Mouse (Mus musculus) lung, embryonic 15.5 days (tissue): Measurements from ENCODE around the gene Ppp1r16b. TPM values are rescaled to one million over a fixed set of nuclear protein-coding genes. Genes with fewer than 3 reads are reported as not detected.

ENCODE experiments used
- ATAC-seq: fragments of 200-750 bp; cut with Nextera tagmentation; 2 replicates; pipeline ENCODE4 v1.8.0; 2017; ENCODE audit warnings: moderate number of reproducible peaks, borderline replicate concordance; ENCODE audit not compliant: low FRiP score, low TSS enrichment; ENCODE audit errors: extremely low read depth
- H3K27ac ChIP-seq: fragments of 300-500 bp; sonication (generic); 2 replicates; pipeline ENCODE4 v1.5.1; 2015; ENCODE audit warnings: moderate library complexity, mild to moderate bottlenecking, inconsistent platforms
- H3K27me3 ChIP-seq: fragments of 300-500 bp; sonication (generic); 2 replicates; pipeline ENCODE4 v1.6.1; 2015; ENCODE audit warnings: inconsistent platforms
- H3K36me3 ChIP-seq: fragments of 300-500 bp; sonication (generic); 2 replicates; pipeline ENCODE4 v1.6.1; 2015; ENCODE audit warnings: inconsistent platforms
- H3K4me1 ChIP-seq: fragments of 300-500 bp; sonication (generic); 2 replicates; pipeline ENCODE4 v1.6.1; 2015; ENCODE audit warnings: inconsistent platforms
- H3K4me2 ChIP-seq: fragments of 300-500 bp; sonication (generic); 2 replicates; pipeline ENCODE4 v1.6.1; 2015; ENCODE audit warnings: inconsistent platforms, mild to moderate bottlenecking, moderate library complexity
- H3K4me3 ChIP-seq: fragments of 300-500 bp; sonication (generic); 2 replicates; pipeline ENCODE4 v1.5.1; 2015; ENCODE audit warnings: mild to moderate bottlenecking, inconsistent platforms
- H3K9ac ChIP-seq: fragments of 300-500 bp; sonication (generic); 2 replicates; pipeline ENCODE4 v1.6.1; 2015; ENCODE audit warnings: inconsistent platforms
- H3K9me3 ChIP-seq: fragments of 300-500 bp; sonication (generic); 2 replicates; pipeline ENCODE4 v1.6.1; 2016; ENCODE audit warnings: inconsistent platforms
- WGBS: fragments of 180-500 bp; shearing (Covaris S2); methylation state at CpG from one replicate; pipeline ENCODE4 v1.1.7; 2015; 5-methylcytosine and 5-hydroxymethylcytosine counted together
- polyA plus RNA-seq: library from polyadenylated mRNA; unstranded; fragments of >200 nt; fragmentation: Nextera tagmentation; extraction: Ambion mirVana; gene quantifications from 2 replicates; pipeline ENCODE4 v1.2.1, GENCODE M21; 2015

Ppp1r16b gene
- polyA plus RNA-seq, 1 experiment from 2014 or later: 20.2 TPM

DNA sequence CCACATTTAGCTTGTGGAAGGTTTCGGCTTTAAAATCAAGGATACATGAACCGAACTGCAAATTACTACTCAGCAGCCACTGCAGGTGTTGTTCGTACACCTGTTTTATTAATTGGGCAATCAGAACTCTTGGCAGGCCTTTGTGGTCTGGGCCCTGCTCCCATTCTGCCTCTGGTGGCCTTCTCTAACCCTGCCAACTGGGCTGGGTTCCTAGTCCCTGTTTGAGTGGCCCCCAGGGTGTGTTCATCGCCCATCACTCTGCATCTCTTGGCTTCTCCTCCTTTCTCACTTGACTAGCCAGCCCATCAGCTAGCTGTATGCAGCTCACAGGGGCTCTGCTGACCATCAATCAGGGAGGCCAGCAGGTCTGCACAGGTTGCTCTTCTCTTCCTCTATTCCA is 111.5 kb downstream of the Ppp1r16b start:
- Histone ChIP-seq H3K4me1 (peaks cover 58% of the 10 kb centered on the region), H3K27ac (peak overlapping the region; percentile 55; the same call in 1 of the 2 replicates), H3K27me3 (no peaks in the 10 kb centered on the region), H3K4me3 (no peak overlapping the region), H3K9me3 (no peaks in the 10 kb centered on the region), H3K9ac (no peak overlapping the region), H3K36me3 (peaks cover 29% of the 10 kb centered on the region), H3K4me2 (no peak overlapping the region)
- 76% methylated on average over 4 of the region's 4 CpGs for WGBS
- ATAC-seq: no peak

DNA sequence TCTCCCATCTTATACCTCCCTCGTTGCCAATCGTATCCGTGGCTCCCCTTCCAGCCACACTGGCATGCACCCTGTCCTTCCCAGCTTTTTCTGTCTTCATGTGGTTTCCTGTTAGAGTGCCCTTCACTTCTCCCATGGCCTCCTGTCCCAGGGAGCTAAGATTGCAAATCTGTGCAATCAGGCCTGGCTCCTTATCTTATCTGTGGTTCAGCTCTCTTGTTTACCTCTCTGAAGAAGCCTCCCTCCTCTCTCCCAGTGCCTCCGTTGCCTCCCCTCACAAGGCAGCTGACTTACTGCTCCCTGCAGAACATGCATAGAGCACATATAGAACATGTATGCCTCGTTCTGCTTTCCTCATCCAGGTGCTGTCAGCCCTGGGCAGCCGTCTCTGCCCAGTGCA is 112.3 kb downstream of the Ppp1r16b start:
- no peaks in the 10 kb centered on the region for H3K9me3 ChIP-seq
- ATAC-seq: no peak
- H3K4me3 ChIP-seq: no peak overlapping the region
- no peak overlapping the region; the same call in 1 of the 2 replicates for H3K9ac ChIP-seq
- no peak overlapping the region for H3K4me2 ChIP-seq
- peak overlapping the region; percentile 55 for H3K27ac ChIP-seq
- H3K36me3 ChIP-seq: peaks cover 33% of the 10 kb centered on the region
- H3K27me3 ChIP-seq: no peaks in the 10 kb centered on the region
- peaks cover 51% of the 10 kb centered on the region for H3K4me1 ChIP-seq
- WGBS: 16% methylated on average over 6 of the region's 6 CpGs

DNA sequence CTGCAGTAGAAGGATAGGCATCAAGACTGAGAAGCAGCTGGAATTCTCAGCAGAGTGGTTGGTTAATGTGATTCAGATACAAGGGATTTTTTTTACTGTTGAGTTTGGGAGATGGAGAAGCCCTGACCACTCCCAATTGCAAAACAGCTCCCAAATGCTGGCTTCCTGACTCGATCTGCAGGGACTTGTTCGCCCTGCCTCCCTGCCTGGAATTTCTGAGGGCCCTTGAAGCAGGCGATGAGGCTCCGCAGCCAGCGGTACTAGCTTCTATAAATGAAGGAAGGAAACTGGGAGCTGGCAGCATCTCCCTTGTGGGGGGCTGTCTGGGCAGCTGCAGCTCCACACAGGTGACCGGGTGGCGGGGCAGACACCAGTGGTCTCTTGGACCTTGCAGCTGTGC is 113.2 kb downstream of the Ppp1r16b start:
- no peak overlapping the region for H3K4me3 ChIP-seq
- 0 out of 2 replicates have a peak, but pooled peaks have one; percentile 28 for ATAC-seq
- peak overlapping the region; percentile 55 for H3K27ac ChIP-seq
- H3K27me3 ChIP-seq: no peaks in the 10 kb centered on the region
- peaks cover 50% of the 10 kb centered on the region for H3K4me1 ChIP-seq
- H3K9ac ChIP-seq: no peak overlapping the region
- WGBS: 39% methylated on average over 7 of the region's 7 CpGs
- H3K36me3 ChIP-seq: peaks cover 41% of the 10 kb centered on the region
- no peaks in the 10 kb centered on the region for H3K9me3 ChIP-seq
- no peak overlapping the region for H3K4me2 ChIP-seq

DNA sequence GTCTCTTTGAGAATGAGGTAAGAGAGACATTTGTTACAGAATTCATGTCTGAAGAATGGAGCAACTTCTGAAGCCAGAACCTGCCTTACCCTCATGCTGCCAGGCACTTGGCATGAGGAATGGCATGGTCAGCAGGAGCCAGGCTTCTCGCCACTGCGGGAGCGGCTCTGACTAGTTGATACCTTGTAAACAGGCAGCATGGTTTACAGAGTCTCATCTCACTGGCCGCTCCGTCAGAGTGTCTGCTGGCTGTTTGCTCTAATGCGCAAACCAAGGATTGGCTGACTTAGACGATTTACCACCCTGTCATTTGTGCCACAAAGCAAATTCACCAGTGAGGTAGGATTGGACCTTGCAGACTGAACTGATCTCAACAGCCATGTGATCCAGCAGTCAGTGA is 115.9 kb downstream of the Ppp1r16b start:
- peaks cover 27% of the 10 kb centered on the region for H3K4me1 ChIP-seq
- no peaks in the 10 kb centered on the region for H3K9me3 ChIP-seq
- no peak overlapping the region for H3K4me2 ChIP-seq
- 90% methylated on average over 7 of the region's 7 CpGs for WGBS
- H3K4me3 ChIP-seq: no peak overlapping the region
- no peaks in the 10 kb centered on the region for H3K27me3 ChIP-seq
- H3K36me3 ChIP-seq: peaks cover 60% of the 10 kb centered on the region
- H3K27ac ChIP-seq: no peak overlapping the region
- H3K9ac ChIP-seq: no peak overlapping the region
- no peak for ATAC-seq

DNA sequence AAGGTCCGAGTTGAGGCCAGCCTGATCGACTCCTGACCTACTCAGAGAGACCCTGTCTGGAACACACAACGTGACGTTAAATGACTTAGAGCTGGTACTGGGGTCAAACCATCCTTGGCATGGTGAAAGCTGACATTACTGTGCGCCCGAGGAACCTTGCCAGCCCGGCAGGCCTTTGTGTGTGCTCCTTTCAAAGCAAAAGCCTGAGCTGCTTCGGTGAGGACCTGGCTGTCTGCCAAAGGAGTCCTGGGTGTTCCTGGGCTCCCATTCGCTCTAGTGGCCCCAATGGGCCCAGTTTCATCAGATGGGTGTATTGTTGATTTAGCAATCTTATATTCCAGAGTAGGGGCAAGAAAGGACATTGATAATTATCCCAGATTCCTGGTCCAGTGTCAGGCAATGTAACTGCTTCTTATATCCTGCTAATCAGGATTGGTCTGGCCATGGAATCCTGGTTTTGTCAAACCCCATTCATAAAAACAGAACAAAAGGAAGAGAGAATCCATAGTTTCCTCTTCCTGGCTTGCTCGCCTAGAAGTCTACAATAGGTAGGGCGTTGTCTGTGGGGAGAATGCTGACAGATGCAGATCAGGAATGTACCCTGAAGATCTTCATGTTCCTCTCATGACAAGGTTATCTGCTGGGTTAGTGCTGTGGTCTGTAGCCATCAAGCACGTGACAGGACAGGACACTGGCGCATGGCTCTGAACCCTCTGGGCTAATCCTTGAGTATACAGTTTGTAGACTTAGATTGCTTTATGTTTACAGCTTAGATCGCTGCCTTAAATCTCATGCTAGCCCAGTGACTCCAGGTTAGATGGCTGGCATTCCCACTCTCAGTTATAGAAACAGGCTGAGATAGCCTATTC is 122.0 kb downstream of the Ppp1r16b start:
- no peaks in the 10 kb centered on the region for H3K9me3 ChIP-seq
- ATAC-seq: no peak
- H3K4me2 ChIP-seq: no peak overlapping the region
- 0 out of 2 replicates have a peak, but pooled peaks cover 4% of the 10 kb centered on the region for H3K4me1 ChIP-seq
- WGBS: 74% methylated on average over 14 of the region's 14 CpGs
- H3K27ac ChIP-seq: no peak overlapping the region
- H3K27me3 ChIP-seq: no peaks in the 10 kb centered on the region
- peaks cover 37% of the 10 kb centered on the region for H3K36me3 ChIP-seq
- H3K4me3 ChIP-seq: no peak overlapping the region
- H3K9ac ChIP-seq: no peak overlapping the region

DNA sequence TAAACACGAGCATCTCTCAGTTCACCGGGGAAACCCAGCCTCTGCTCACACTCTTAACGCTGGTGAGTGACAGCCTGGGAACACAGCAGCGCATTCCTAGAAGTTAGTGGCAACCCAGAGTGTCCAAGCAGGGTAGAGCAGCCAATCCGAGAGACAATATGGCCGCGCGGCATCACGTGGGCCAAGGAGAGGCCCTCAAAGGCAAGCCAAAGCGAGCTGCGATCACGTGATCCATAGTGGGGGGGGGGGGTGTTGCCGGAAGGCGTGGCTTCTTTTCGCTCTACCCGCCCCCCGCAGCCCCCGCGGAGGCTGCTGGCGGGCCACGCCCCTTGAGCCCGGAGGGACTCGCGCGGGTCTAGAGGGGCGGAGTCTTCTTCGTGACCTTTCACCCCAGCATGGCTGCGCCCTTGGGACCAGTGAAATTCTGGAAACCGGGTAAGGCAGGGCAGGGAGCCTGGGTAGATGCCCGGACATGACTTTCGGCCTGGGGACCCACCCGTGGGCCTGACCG is 129.4 kb downstream of the Ppp1r16b start, which contains the start of gene Dhx35:
Gene Dhx35, plus strand, starts transcription at position 314 of the 511 bp plus-strand sequence.
- Histone ChIP-seq H3K27ac (peak within 1 kb of the TSS; percentile 75), H3K4me2 (peak within 1 kb of the TSS; percentile 84), H3K4me1 (peaks cover 11% of the 10 kb centered on the region), H3K9ac (peak within 1 kb of the TSS; percentile 62), H3K36me3 (no peaks in the 10 kb centered on the region), H3K9me3 (no peaks in the 10 kb centered on the region), H3K27me3 (no peaks in the 10 kb centered on the region), H3K4me3 (peak within 1 kb of the TSS; percentile 95)
- WGBS: 0% methylated on average over 29 of the region's 33 CpGs
- peak; percentile 99 for ATAC-seq

DNA sequence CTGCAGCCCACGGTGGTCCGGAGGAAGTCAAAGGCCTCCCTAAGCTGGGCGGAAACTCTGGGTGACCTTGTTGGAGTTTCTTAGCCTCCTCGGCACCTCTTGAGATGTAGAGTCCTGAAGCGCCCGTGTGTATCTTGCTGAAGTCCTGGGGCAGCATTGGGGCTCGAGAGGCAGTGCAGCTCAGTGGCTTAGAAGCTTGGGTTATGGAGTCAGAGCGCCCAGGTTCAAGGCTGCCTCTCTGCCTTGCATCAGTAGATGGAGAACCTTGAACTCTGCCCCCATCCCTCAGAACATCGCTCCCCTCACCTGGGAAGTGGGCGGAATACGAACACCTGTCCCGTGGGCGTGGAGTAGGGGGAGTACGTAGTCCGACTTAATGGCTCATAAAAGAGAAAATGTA is 129.8 kb downstream of the Ppp1r16b start:
- Histone ChIP-seq H3K27me3 (no peaks in the 10 kb centered on the region), H3K4me2 (peak overlapping the region; percentile 84), H3K4me3 (peak overlapping the region; percentile 95), H3K27ac (peak overlapping the region; percentile 75), H3K9ac (peak overlapping the region; percentile 62), H3K4me1 (peaks cover 11% of the 10 kb centered on the region), H3K36me3 (no peaks in the 10 kb centered on the region), H3K9me3 (no peaks in the 10 kb centered on the region)
- 8% methylated on average over 15 of the region's 15 CpGs for WGBS
- no peak for ATAC-seq

DNA sequence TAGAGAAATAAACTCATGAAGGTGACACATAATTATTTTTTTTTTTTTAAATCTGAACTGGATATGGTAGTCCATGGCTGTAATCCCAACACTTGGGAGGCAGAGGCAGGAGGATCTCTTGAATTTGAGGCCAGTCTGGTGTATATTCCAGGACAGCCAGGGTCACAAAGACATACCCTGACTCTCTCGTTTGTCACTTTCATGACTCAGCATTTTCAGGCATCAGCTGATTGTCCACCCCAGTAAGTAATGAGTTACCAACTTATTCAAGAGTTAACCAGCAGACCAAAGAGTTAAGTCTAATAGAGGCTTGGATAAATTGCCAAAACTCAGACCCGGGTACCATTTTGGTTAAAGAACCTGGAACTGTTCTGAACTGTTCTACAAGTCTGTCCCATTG is 130.7 kb downstream of the Ppp1r16b start:
- H3K27ac ChIP-seq: no peak overlapping the region
- H3K9me3 ChIP-seq: no peaks in the 10 kb centered on the region
- peaks cover 11% of the 10 kb centered on the region for H3K4me1 ChIP-seq
- H3K36me3 ChIP-seq: no peaks in the 10 kb centered on the region
- no peaks in the 10 kb centered on the region for H3K27me3 ChIP-seq
- 81% methylated on average over 2 of the region's 2 CpGs for WGBS
- no peak overlapping the region for H3K4me2 ChIP-seq
- no peak overlapping the region for H3K4me3 ChIP-seq
- no peak overlapping the region for H3K9ac ChIP-seq
- ATAC-seq: no peak

DNA sequence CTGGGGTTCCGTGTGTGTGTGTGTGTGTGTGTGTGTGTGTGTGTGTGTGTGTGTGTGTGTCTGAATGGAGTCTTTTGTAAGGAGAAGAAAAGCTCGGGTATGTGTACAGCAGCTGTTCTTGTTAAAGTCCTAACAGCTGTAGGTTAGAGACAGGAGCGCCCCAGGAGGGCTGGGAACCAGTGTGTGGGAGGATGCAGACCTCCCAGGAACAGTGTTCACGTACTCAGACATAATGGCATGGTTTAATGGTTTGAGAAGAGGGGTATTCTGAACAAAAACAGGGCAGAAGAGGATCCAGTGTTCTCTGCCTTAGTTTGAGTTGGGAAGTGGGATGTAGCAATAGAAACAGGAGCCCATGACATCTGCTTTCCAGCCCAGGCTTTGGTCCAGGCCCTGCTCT is 134.1 kb downstream of the Ppp1r16b start:
- Histone ChIP-seq H3K9me3 (no peaks in the 10 kb centered on the region), H3K27me3 (no peaks in the 10 kb centered on the region), H3K9ac (no peak overlapping the region), H3K4me1 (peaks cover 5% of the 10 kb centered on the region; the same call in 1 of the 2 replicates), H3K27ac (no peak overlapping the region), H3K36me3 (peaks cover 19% of the 10 kb centered on the region; the same call in 1 of the 2 replicates), H3K4me2 (no peak overlapping the region), H3K4me3 (no peak overlapping the region)
- ATAC-seq: no peak
- WGBS: 69% methylated on average over 4 of the region's 4 CpGs

DNA sequence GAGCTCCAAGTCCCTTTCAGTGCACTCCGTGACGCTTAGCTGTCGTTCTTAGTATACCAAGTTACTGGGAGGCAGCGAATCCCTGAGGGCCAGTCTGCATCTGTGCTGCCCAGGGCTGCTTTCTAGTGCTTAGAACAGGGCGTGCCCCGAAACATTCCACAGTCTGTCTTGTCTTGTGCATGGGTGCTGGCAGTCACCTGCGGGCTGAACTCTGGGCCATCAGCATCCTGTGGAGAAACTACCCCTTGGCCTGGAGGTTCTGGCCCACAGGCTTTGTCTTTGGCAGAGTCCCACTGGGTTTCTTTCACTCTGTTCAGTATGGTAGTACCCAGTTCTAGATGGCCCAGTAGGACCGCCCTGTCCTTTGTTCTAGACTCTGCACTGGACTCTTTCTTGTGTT is 135.6 kb downstream of the Ppp1r16b start:
- Histone ChIP-seq H3K9me3 (no peaks in the 10 kb centered on the region), H3K9ac (no peak overlapping the region), H3K4me2 (no peak overlapping the region), H3K4me3 (no peak overlapping the region), H3K27ac (no peak overlapping the region), H3K27me3 (no peaks in the 10 kb centered on the region), H3K4me1 (no peaks in the 10 kb centered on the region), H3K36me3 (peaks cover 21% of the 10 kb centered on the region; the same call in 1 of the 2 replicates)
- WGBS: 96% methylated on average over 8 of the region's 8 CpGs
- ATAC-seq: no peak

DNA sequence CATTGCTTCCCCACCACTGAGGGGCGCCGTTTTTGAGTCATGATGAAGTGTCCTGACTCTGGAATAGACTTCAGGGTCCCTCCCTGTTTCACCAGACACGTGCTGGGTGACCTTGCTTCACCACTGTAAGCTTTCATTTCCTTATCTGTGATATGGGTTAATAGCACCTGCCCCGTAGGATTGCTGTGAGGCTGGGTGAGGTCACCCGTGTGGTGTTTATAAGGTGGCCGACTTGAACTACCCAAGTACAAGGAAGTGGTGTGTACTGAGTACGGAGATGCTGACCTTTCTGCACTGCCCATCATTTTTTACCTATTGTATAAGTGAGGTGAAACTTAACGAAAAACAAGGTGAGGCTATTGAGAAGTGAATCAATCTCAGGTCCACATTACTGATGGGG is 138.4 kb downstream of the Ppp1r16b start:
- H3K4me2 ChIP-seq: no peak overlapping the region
- no peaks in the 10 kb centered on the region for H3K9me3 ChIP-seq
- H3K4me1 ChIP-seq: no peaks in the 10 kb centered on the region
- H3K27ac ChIP-seq: no peak overlapping the region
- H3K9ac ChIP-seq: no peak overlapping the region
- H3K4me3 ChIP-seq: no peak overlapping the region
- 85% methylated on average over 8 of the region's 8 CpGs for WGBS
- no peaks in the 10 kb centered on the region for H3K27me3 ChIP-seq
- no peak for ATAC-seq
- H3K36me3 ChIP-seq: peaks cover 32% of the 10 kb centered on the region; the same call in 1 of the 2 replicates

DNA sequence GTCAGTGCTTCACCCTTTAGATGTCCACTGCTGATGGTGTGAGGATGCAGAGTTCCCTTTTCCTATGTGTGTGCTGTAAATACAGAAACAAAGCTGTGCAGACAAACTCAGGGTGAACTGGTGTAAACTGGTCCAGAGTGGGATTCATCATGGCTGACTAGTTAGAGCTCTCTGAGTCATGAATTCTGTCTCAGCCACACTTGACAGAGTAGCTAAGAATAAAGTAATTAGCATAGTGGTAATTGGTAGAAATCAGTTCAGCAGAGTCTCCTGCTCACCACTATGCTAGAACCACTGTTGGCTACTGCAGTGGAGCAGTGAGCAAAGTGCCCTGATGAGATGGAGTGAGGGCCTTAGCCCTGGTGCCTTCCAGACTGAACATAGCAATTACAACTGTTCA is 150.5 kb downstream of the Ppp1r16b start:
- Histone ChIP-seq H3K4me3 (no peak overlapping the region), H3K9me3 (no peaks in the 10 kb centered on the region), H3K9ac (no peak overlapping the region), H3K36me3 (peaks cover 20% of the 10 kb centered on the region; the same call in 1 of the 2 replicates), H3K27ac (no peak overlapping the region), H3K27me3 (no peaks in the 10 kb centered on the region), H3K4me2 (no peak overlapping the region), H3K4me1 (no peaks in the 10 kb centered on the region)
- ATAC-seq: no peak
